Mouse (Mus musculus): ENCODE results near the gene Scel. TPM values are rescaled to one million over a fixed set of nuclear protein-coding genes. Genes with fewer than 3 reads are reported as not detected.
"Not testable (repeated sequence)": the region's sequence is repeated elsewhere in the genome, so short reads cannot be mapped to it uniquely, and the experiment has no call there.

The Scel gene
- 1.7 TPM in 2 replicates for polyA plus RNA-seq (2015; fragmentation: Nextera tagmentation; extraction: Ambion mirVana)

DNA sequence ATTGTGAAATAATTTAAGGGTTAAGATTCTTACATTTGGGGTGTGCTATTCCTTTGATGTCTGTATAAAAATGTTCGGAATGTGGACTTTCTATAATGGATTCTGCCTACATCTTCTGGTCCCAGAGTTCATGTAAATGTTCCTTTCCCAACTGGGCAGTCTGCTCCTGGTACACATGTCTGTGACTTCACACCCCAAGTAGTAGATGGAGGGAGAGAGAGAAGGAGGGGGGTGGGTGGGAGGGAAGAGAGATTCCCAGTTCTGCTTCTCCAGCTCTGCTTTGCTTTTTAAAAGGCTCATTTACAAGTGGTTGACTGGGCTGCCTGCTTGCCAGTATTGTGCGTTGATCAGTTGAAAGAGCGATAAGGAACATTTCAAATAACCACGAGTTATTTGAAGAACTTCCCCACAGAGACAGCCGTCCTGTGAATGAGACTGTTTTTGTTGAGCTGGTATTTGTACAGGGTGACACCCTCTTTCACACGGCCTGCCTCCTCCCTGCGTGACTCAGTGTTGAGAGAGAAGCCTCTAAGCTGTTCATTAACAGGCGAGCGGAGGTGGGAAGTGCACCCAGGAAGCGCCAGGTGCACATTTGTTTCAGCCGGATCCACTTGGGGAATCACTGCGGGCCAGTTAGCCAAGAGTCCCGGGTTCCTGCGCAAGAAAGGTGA lies at the start of gene Scel:
TSS of gene Scel (plus strand) at position 541 of the 671 bp plus-strand sequence.
- H3K4me1 ChIP-seq, result peaks cover 7% of the 10 kb centered on the region; the same call in 1 of the 2 replicates
- H3K27ac ChIP-seq, result no peak within 1 kb of the TSS
- no peaks in the 10 kb centered on the region for H3K36me3 ChIP-seq
- peak within 1 kb of the TSS; percentile 37 for H3K4me2 ChIP-seq (replicated peaks)
- no peaks in the 10 kb centered on the region for H3K27me3 ChIP-seq
- no peak within 1 kb of the TSS for H3K4me3 ChIP-seq
- H3K9ac ChIP-seq, result no peak within 1 kb of the TSS
- no peaks in the 10 kb centered on the region for H3K9me3 ChIP-seq
- no peak for ATAC-seq (ENCODE audit: low FRiP score, low read depth)
- 28% methylated on average over 14 of the region's 14 CpGs for WGBS

DNA sequence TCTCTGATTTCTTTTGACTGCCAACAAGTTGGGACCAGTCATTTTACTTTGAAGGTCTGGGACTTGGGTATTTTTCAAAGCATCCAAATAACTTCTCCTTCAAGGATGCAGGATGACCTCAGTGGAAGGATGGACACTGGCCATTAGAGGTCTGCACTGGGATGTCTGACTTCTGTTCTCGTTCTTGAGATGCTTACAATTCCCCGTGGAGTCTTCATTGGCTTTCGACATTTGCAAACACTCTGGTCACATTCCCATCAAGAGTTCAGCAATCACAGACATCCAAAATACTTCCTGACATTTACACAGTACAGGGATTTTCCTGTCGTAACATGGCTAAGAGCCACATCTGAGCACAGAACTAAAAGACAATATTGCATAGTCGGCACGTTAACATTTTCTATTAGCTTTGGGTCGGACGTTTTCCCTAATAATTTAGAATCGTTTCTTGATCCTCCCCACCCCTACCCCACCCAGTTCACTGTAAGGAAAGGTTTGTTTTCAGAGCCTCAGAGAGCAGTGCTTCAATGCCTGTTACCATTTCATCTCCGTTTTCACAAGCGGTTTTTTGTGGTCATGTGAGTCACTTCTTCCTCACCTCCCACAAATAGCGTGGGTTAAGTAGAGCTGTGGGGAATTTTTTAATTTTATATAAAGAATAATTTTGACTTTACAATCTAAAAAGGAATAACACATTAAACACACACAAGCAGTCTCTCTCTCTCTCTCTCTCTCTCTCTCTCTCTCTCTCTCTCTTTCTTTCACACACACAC lies 44.3 kb upstream of the Scel start:
- no peaks in the 10 kb centered on the region for H3K4me1 ChIP-seq
- no peaks in the 10 kb centered on the region for H3K36me3 ChIP-seq
- 74% methylated on average over 12 of the region's 12 CpGs for WGBS
- no peaks in the 10 kb centered on the region for H3K27me3 ChIP-seq
- ATAC-seq (ENCODE audit: low FRiP score, low read depth), result no peak
- no peak overlapping the region for H3K4me2 ChIP-seq (replicated peaks)
- H3K9ac ChIP-seq, result no peak overlapping the region
- H3K4me3 ChIP-seq, result no peak overlapping the region
- no peak overlapping the region for H3K27ac ChIP-seq
- no peaks in the 10 kb centered on the region for H3K9me3 ChIP-seq

GRCm38 (mm10) chr14:103469464-103470015 lies 43.6 kb upstream of the Scel start:
- no peak overlapping the region for H3K27ac ChIP-seq
- no peak overlapping the region for H3K4me3 ChIP-seq
- no peaks in the 10 kb centered on the region for H3K27me3 ChIP-seq
- ATAC-seq (ENCODE audit: low FRiP score, low read depth), result peak; percentile 76
- H3K4me2 ChIP-seq (replicated peaks), result peak overlapping the region; percentile 42
- no peaks in the 10 kb centered on the region for H3K36me3 ChIP-seq
- H3K9me3 ChIP-seq, result no peaks in the 10 kb centered on the region
- no peaks in the 10 kb centered on the region for H3K4me1 ChIP-seq
- WGBS, result 56% methylated on average over 12 of the region's 12 CpGs
- H3K9ac ChIP-seq, result no peak overlapping the region

- Histone ChIP-seq H3K4me2 (replicated peaks) (no peak overlapping the region), H3K4me1 (no peaks in the 10 kb centered on the region), H3K27ac (no peak overlapping the region), H3K4me3 (no peak overlapping the region), H3K9me3 (no peaks in the 10 kb centered on the region), H3K27me3 (no peaks in the 10 kb centered on the region), H3K36me3 (no peaks in the 10 kb centered on the region), H3K9ac (no peak overlapping the region)
- no peak for ATAC-seq (ENCODE audit: low FRiP score, low read depth)
- 52% methylated on average over 3 of the region's 3 CpGs for WGBS
These were observed 41.9 kb upstream of the Scel start for GRCm38 (mm10) chr14:103471074-103471778.

- no peak for ATAC-seq (ENCODE audit: low FRiP score, low read depth)
- no peak overlapping the region for H3K27ac ChIP-seq
- H3K9me3 ChIP-seq, result no peaks in the 10 kb centered on the region
- WGBS, result 56% methylated on average over 7 of the region's 7 CpGs
- no peak overlapping the region for H3K9ac ChIP-seq
- no peaks in the 10 kb centered on the region for H3K4me1 ChIP-seq
- no peak overlapping the region for H3K4me2 ChIP-seq (replicated peaks)
- no peaks in the 10 kb centered on the region for H3K36me3 ChIP-seq
- no peaks in the 10 kb centered on the region for H3K27me3 ChIP-seq
- no peak overlapping the region for H3K4me3 ChIP-seq
These were observed 41.2 kb upstream of the Scel start for GRCm38 (mm10) chr14:103471806-103472553.

GRCm38 (mm10) chr14:103472554-103472905 lies 40.6 kb upstream of the Scel start:
- H3K4me3 ChIP-seq, result no peak overlapping the region
- no peaks in the 10 kb centered on the region for H3K4me1 ChIP-seq
- H3K36me3 ChIP-seq, result no peaks in the 10 kb centered on the region
- 75% methylated on average over 2 of the region's 2 CpGs for WGBS
- H3K9ac ChIP-seq, result no peak overlapping the region
- no peaks in the 10 kb centered on the region for H3K9me3 ChIP-seq
- no peak for ATAC-seq (ENCODE audit: low FRiP score, low read depth)
- no peak overlapping the region for H3K27ac ChIP-seq
- no peaks in the 10 kb centered on the region for H3K27me3 ChIP-seq
- H3K4me2 ChIP-seq (replicated peaks), result no peak overlapping the region

GRCm38 (mm10) chr14:103475312-103475711 lies 37.8 kb upstream of the Scel start:
- Histone ChIP-seq H3K9ac (no peak overlapping the region), H3K27me3 (no peaks in the 10 kb centered on the region), H3K9me3 (no peaks in the 10 kb centered on the region), H3K4me2 (replicated peaks) (no peak overlapping the region), H3K36me3 (no peaks in the 10 kb centered on the region), H3K4me3 (no peak overlapping the region), H3K27ac (no peak overlapping the region), H3K4me1 (no peaks in the 10 kb centered on the region)
- ATAC-seq (ENCODE audit: low FRiP score, low read depth), result no peak
- 82% methylated on average over 7 of the region's 7 CpGs for WGBS

GRCm38 (mm10) chr14:103476232-103476631 lies 36.9 kb upstream of the Scel start:
- H3K4me2 ChIP-seq (replicated peaks); H3K36me3 ChIP-seq; H3K4me1 ChIP-seq; H3K9ac ChIP-seq; H3K27me3 ChIP-seq; H3K27ac ChIP-seq; H3K4me3 ChIP-seq; H3K9me3 ChIP-seq; ATAC-seq (ENCODE audit: low FRiP score, low read depth): not testable (repeated sequence)
- WGBS, result 75% methylated on average over 3 of the region's 3 CpGs

GRCm38 (mm10) chr14:103477281-103477680 lies 35.9 kb upstream of the Scel start:
- H3K27ac ChIP-seq, result no peak overlapping the region
- H3K27me3 ChIP-seq, result no peaks in the 10 kb centered on the region
- ATAC-seq (ENCODE audit: low FRiP score, low read depth), result no peak
- no peak overlapping the region for H3K4me3 ChIP-seq
- WGBS, result 82% methylated on average over 3 of the region's 3 CpGs
- no peaks in the 10 kb centered on the region for H3K9me3 ChIP-seq
- H3K4me1 ChIP-seq, result no peaks in the 10 kb centered on the region
- H3K9ac ChIP-seq, result no peak overlapping the region
- H3K4me2 ChIP-seq (replicated peaks), result no peak overlapping the region
- no peaks in the 10 kb centered on the region for H3K36me3 ChIP-seq

DNA sequence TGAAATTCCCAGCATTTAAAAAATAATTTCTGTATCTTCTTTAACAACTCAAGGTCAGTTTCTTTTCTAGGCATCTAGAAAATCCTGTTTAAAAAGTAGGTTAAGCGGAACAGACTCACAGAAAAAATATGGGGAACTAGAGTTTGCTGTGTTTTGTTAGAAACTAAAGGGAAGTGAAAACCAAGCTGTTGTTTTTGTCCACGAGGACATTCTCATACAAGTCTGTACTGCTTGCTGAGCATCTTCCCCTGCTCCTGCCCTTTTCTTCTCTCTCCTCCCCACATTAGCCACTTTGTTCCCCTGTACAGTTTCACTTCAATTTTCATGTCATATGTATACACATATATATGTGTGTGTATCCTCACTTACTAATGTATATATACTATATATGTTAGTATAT lies 35.2 kb upstream of the Scel start:
- H3K4me1 ChIP-seq, result no peaks in the 10 kb centered on the region
- no peaks in the 10 kb centered on the region for H3K9me3 ChIP-seq
- H3K27me3 ChIP-seq, result no peaks in the 10 kb centered on the region
- no peaks in the 10 kb centered on the region for H3K36me3 ChIP-seq
- WGBS, result 88% methylated on average over 2 of the region's 2 CpGs
- no peak for ATAC-seq (ENCODE audit: low FRiP score, low read depth)
- no peak overlapping the region for H3K4me2 ChIP-seq (replicated peaks)
- H3K9ac ChIP-seq, result no peak overlapping the region
- H3K27ac ChIP-seq, result no peak overlapping the region
- no peak overlapping the region for H3K4me3 ChIP-seq

- H3K4me1 ChIP-seq, result no peaks in the 10 kb centered on the region
- H3K9me3 ChIP-seq, result no peaks in the 10 kb centered on the region
- H3K36me3 ChIP-seq, result no peaks in the 10 kb centered on the region
- no peak for ATAC-seq (ENCODE audit: low FRiP score, low read depth)
- H3K4me3 ChIP-seq, result no peak overlapping the region
- H3K9ac ChIP-seq, result no peak overlapping the region
- no peaks in the 10 kb centered on the region for H3K27me3 ChIP-seq
- 70% methylated on average over 7 of the region's 7 CpGs for WGBS
- H3K4me2 ChIP-seq (replicated peaks), result no peak overlapping the region
- no peak overlapping the region for H3K27ac ChIP-seq
These were observed 33.7 kb upstream of the Scel start for GRCm38 (mm10) chr14:103479446-103479845.

Data from limb, embryonic 13.5 days (tissue).